Mouse (Mus musculus) hindbrain, embryonic 10.5 days (tissue): ENCODE data around the gene Tcf7l2. TPM values are rescaled to one million over a fixed set of nuclear protein-coding genes. Genes with fewer than 3 reads are reported as not detected.
A peak's percentile ranks its signal among the peaks of the same experiment; 100 is the strongest.

Source experiments
- DNase-seq: peaks from one replicate; pipeline ENCODE4 v3.0.0-alpha.2; 2017; ENCODE audit warnings: low spot score
- H3K27ac ChIP-seq: fragments of 300-500 bp; sonication (generic); 2 replicates; pipeline ENCODE4 v1.5.1; 2016; ENCODE audit warnings: mild to moderate bottlenecking, moderate library complexity
- H3K27me3 ChIP-seq: fragments of 300-500 bp; sonication (generic); 2 replicates; pipeline ENCODE4 v1.6.1; 2016; ENCODE audit warnings: mild to moderate bottlenecking; ENCODE audit not compliant: poor library complexity, insufficient read depth, severe bottlenecking
- H3K36me3 ChIP-seq: fragments of 300-500 bp; sonication (generic); 2 replicates; pipeline ENCODE4 v1.6.1; 2016; ENCODE audit warnings: mild to moderate bottlenecking, moderate library complexity
- H3K4me1 ChIP-seq: fragments of 300-500 bp; sonication (generic); replicated peaks from 2 replicates; pipeline ENCODE4 v1.6.1; 2016; ENCODE audit warnings: mild to moderate bottlenecking
- H3K4me3 ChIP-seq: fragments of 300-500 bp; sonication (generic); 2 replicates; pipeline ENCODE4 v1.5.1; 2016; ENCODE audit warnings: mild to moderate bottlenecking, moderate library complexity
- H3K9me3 ChIP-seq: fragments of 300-500 bp; sonication (generic); 2 replicates; pipeline ENCODE4 v1.6.1; 2016; ENCODE audit warnings: mild to moderate bottlenecking, moderate library complexity
- WGBS: fragments of 180-500 bp; shearing (Covaris S2); methylation state at CpG from one replicate; pipeline ENCODE4 v1.1.7; 2016; 5-methylcytosine and 5-hydroxymethylcytosine counted together
- polyA plus RNA-seq: library from polyadenylated mRNA; unstranded; fragments of >200 nt; fragmentation: Nextera tagmentation; extraction: Ambion mirVana; gene quantifications from 2 replicates; pipeline ENCODE4 v1.2.1, GENCODE M21; 2016

Gene Tcf7l2
- polyA plus RNA-seq, 1 experiment from 2014 or later, result 58.6 TPM

GRCm38 (mm10) chr19:55710841-55711240, 30.8 kb upstream of the Tcf7l2 start:
- no peaks in the 10 kb centered on the region for H3K36me3 ChIP-seq
- peaks cover 11% of the 10 kb centered on the region for H3K4me1 ChIP-seq
- WGBS, result 85% methylated on average over 5 of the region's 5 CpGs
- no peak overlapping the region for H3K27ac ChIP-seq
- no peaks in the 10 kb centered on the region for H3K9me3 ChIP-seq
- DNase-seq, result no peak
- no peaks in the 10 kb centered on the region for H3K27me3 ChIP-seq
- no peak overlapping the region for H3K4me3 ChIP-seq

- DNase-seq, result no peak
Measured at GRCm38 (mm10) chr19:55711701-55712100, 29.9 kb upstream of the Tcf7l2 start.

GRCm38 (mm10) chr19:55712678-55713077, 28.9 kb upstream of the Tcf7l2 start:
- 87% methylated on average over 2 of the region's 2 CpGs for WGBS
- Histone ChIP-seq H3K9me3 (no peaks in the 10 kb centered on the region), H3K27ac (no peak overlapping the region), H3K36me3 (no peaks in the 10 kb centered on the region), H3K4me1 (peaks cover 11% of the 10 kb centered on the region), H3K27me3 (no peaks in the 10 kb centered on the region), H3K4me3 (no peak overlapping the region)
- DNase-seq, result no peak

More at GRCm38 (mm10) chr19:55711701-55712100, 29.9 kb upstream of the Tcf7l2 start:
- H3K4me1 ChIP-seq, result peaks cover 11% of the 10 kb centered on the region
- 92% methylated on average over 5 of the region's 5 CpGs for WGBS
- H3K9me3 ChIP-seq, result no peaks in the 10 kb centered on the region
- no peaks in the 10 kb centered on the region for H3K27me3 ChIP-seq
- H3K27ac ChIP-seq, result no peak overlapping the region
- no peak overlapping the region for H3K4me3 ChIP-seq
- no peaks in the 10 kb centered on the region for H3K36me3 ChIP-seq

DNA sequence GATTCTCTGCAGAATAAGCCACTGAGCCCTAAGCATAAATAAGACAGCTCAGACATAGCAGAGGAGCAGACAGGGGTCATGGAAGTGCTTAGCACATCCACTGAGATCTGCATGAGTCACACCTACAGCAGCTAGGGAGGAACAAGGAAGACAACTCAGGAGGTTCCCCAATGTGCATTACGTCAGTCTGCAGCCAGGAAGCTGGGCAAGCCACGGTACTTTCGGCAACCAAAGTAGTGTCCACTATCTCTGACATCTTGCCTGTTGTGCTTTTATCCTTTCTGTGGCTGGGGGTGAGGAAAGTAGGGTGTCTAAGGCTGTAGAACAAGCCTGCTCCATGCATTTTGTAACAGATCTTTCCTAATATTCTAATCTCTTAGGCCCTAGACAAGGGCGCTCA, 27.6 kb upstream of the Tcf7l2 start:
- Histone ChIP-seq H3K27me3 (no peaks in the 10 kb centered on the region), H3K27ac (no peak overlapping the region), H3K9me3 (no peaks in the 10 kb centered on the region), H3K4me1 (peaks cover 9% of the 10 kb centered on the region), H3K36me3 (no peaks in the 10 kb centered on the region), H3K4me3 (no peak overlapping the region)
- no peak for DNase-seq
- WGBS, result 83% methylated on average over 4 of the region's 4 CpGs

GRCm38 (mm10) chr19:55714665-55715064, 27.0 kb upstream of the Tcf7l2 start:
- no peak for DNase-seq
- 55% methylated on average over 3 of the region's 3 CpGs for WGBS

DNA sequence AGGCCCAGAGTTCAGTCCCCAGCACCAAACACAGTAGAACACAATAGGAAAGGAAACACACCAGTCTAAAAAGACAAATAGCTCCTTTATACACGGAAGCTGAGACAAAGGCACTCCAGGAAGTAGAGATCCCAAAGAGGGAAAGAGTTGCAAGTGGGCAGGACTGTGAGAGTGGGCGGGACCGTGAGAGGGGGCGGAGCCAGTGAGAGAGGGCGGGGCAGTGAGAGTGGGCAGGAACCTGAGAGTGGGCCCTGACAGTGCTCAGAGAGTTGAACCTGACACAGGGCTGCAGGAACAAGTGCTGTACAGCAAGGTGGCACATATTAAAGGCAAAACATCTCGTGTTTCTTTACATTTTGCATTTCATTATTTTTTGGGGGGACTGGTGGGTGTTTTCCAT, 22.5 kb upstream of the Tcf7l2 start:
- Histone ChIP-seq H3K9me3 (no peaks in the 10 kb centered on the region), H3K4me3 (no peak overlapping the region), H3K36me3 (no peaks in the 10 kb centered on the region), H3K4me1 (peaks cover 11% of the 10 kb centered on the region), H3K27ac (no peak overlapping the region), H3K27me3 (no peaks in the 10 kb centered on the region)
- no peak for DNase-seq
- WGBS, result 72% methylated on average over 6 of the region's 6 CpGs

More at GRCm38 (mm10) chr19:55714665-55715064, 27.0 kb upstream of the Tcf7l2 start:
- H3K27me3 ChIP-seq, result no peaks in the 10 kb centered on the region
- no peaks in the 10 kb centered on the region for H3K9me3 ChIP-seq
- H3K4me3 ChIP-seq, result no peak overlapping the region
- no peak overlapping the region for H3K27ac ChIP-seq
- peaks cover 9% of the 10 kb centered on the region for H3K4me1 ChIP-seq
- no peaks in the 10 kb centered on the region for H3K36me3 ChIP-seq

GRCm38 (mm10) chr19:55719524-55720408, 21.9 kb upstream of the Tcf7l2 start:
- no peaks in the 10 kb centered on the region for H3K36me3 ChIP-seq
- no peaks in the 10 kb centered on the region for H3K27me3 ChIP-seq
- whole genome bisulfite sequencing, result 86% methylated on average over 20 of the region's 20 CpGs
- H3K27ac ChIP-seq, result no peak overlapping the region
- H3K4me3 ChIP-seq, result no peak overlapping the region
- DNase-seq, result no peak
- H3K4me1 ChIP-seq, result peaks cover 7% of the 10 kb centered on the region
- H3K9me3 ChIP-seq, result no peaks in the 10 kb centered on the region

DNA sequence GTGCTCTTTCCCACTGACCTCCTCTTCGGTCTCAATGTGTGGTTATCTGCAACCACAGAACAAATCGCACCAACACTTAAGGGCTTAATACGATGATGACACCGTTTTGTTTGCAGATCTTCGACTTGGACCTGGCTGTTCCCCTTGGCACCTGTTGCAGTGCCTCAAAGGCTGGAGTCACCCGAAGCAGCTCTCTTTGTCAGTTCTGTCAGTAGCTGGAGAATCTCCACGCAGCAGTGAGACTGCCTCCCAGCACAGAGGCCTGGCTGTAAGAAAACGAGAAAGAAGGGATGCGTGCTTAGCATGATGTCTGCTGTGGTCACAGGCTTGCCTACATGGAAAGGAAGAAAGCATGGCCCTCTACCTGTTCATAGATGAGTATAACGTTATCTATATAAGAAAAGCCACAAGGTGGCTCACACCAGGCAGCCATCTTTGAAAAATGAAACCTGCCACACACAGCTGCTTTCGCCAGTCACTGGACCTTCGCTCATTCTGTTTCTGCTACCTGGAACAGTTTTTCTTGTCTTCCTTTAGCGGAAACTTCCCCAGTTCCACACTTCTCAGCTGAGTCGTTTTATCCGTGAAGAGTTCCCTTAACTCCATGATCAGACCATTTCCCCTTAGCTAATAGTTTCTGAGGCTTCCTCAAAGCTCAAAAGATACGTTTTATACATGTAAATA, 21.1 kb upstream of the Tcf7l2 start:
- no peak overlapping the region for H3K27ac ChIP-seq
- H3K4me1 ChIP-seq, result peaks cover 5% of the 10 kb centered on the region
- 80% methylated on average over 16 of the region's 16 CpGs for WGBS
- no peak for DNase-seq
- no peaks in the 10 kb centered on the region for H3K27me3 ChIP-seq
- no peaks in the 10 kb centered on the region for H3K36me3 ChIP-seq
- H3K4me3 ChIP-seq, result no peak overlapping the region
- no peaks in the 10 kb centered on the region for H3K9me3 ChIP-seq

DNA sequence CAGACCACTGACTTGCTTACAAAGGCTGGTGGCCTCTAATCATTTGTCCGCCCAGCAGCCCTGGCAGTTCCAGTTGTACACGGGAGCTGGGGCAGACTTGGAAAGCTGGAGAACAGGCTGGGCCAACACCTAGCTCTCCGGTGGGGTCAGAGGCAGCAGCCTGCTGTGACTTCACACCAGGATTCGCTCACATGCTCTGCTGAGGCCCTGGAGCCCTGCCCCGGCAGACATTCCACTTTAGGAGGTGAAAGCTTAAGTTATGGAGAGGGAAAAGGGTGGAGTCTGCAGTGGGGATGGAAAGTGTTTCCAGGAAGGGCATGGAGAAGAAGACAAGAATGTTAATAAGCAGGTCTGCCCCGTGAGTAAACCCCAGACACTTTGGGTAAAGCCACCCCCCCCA, 19.2 kb upstream of the Tcf7l2 start:
- WGBS, result 32% methylated on average over 6 of the region's 6 CpGs

DNA sequence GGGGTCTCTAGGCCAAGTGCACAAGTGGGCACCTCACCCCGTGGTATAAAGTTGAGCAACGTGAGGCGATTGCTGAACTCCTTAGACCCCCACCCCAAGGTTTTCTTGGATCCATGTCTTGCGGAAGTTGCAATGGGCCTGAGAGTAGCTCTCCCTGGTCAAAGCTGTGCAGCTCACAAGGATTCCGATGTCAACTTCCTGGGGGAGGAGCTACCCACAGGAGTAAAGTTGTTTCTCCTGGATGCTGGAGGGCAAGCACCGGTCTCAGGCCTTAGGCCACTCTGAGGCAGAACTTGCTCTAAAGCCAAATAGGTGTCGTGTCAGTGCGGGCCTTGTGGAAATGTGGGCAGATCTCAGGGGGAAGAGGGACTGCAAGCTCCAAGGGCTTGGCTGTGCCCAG, 12.2 kb upstream of the Tcf7l2 start:
- no peaks in the 10 kb centered on the region for H3K36me3 ChIP-seq
- no peak overlapping the region for H3K4me3 ChIP-seq
- no peaks in the 10 kb centered on the region for H3K9me3 ChIP-seq
- H3K27ac ChIP-seq, result no peak overlapping the region
- DNase-seq, result no peak
- 80% methylated on average over 8 of the region's 8 CpGs for WGBS
- no peaks in the 10 kb centered on the region; the same call in 1 of the 2 replicates for H3K27me3 ChIP-seq
- peaks cover 10% of the 10 kb centered on the region; the same call in 1 of the 2 replicates for H3K4me1 ChIP-seq

More for the DNA sequence above, 19.2 kb upstream of the Tcf7l2 start:
- Histone ChIP-seq H3K27me3 (no peaks in the 10 kb centered on the region), H3K4me3 (no peak overlapping the region), H3K4me1 (peaks cover 5% of the 10 kb centered on the region), H3K9me3 (no peaks in the 10 kb centered on the region), H3K36me3 (no peaks in the 10 kb centered on the region), H3K27ac (no peak overlapping the region; the same call in 1 of the 2 replicates)
- DNase-seq, result no peak

DNA sequence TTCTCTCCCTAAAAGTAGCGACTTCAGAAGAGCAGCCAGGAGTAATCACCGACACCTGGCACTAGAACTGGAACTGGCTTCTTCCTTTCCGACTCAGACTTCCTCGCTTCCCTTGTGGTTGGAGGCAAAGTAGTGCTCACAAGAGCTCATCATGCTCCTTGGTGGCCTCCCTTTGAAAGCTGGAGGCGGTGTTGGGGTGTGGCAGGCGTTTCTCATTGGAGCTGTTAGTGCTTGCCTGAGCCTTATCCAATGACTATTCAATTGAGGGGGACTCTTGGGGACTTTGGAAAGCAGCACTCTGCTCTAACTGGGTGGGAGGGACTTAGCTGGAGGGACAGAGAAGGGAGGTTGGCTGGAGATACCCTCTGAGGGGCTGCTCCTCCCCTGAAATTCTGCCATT, 9.1 kb upstream of the Tcf7l2 start:
- Histone ChIP-seq H3K36me3 (no peaks in the 10 kb centered on the region), H3K4me1 (peaks cover 10% of the 10 kb centered on the region; the same call in 1 of the 2 replicates), H3K9me3 (no peaks in the 10 kb centered on the region), H3K4me3 (no peak overlapping the region), H3K27me3 (no peaks in the 10 kb centered on the region; the same call in 1 of the 2 replicates), H3K27ac (0 out of 2 replicates have a peak overlapping the region, but pooled peaks have one; percentile 16)
- 51% methylated on average over 6 of the region's 6 CpGs for WGBS
- no peak for DNase-seq

DNA sequence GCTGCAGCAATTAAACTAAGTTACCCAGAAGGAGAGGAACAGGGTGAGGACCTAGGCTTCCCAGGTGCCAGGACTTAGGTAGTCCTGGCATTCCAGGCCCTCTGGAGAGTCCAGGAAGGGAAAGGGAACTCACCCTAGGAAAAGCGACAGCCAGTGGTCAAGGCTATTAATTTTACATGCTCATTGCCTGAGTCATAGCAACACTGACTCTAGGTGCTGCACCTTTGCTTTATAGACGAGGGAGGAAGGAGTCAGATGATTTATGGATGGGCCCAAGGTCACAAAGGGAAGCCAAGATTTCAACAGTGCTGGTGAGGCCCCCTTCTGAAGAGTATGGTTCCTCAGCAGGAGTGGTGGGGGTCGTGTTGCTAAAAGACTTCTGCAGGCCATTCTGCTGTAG, 8.6 kb upstream of the Tcf7l2 start:
- Histone ChIP-seq H3K9me3 (no peaks in the 10 kb centered on the region), H3K27me3 (no peaks in the 10 kb centered on the region; the same call in 1 of the 2 replicates), H3K27ac (no peak overlapping the region), H3K4me3 (no peak overlapping the region), H3K4me1 (peaks cover 10% of the 10 kb centered on the region; the same call in 1 of the 2 replicates), H3K36me3 (no peaks in the 10 kb centered on the region)
- 60% methylated on average over 3 of the region's 3 CpGs for WGBS
- DNase-seq, result no peak

DNA sequence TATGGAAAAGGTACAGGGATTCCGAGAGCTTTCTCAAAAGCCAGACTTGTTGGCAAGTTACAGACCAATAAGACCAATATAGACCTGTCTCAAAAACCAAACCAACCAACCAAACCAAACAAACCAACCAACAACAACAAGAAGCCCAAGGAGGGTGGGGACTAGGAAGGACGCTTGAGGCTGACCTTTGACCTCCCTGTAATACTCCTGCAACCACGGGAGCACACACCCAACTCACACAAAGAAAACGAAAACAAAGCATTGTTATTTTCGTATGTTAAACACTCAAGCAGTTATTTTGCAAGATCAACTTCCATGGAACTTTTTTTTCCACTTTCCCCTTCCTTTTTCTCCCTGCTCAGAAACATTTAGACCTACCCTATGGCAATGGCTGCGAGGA, 5.6 kb upstream of the Tcf7l2 start:
- H3K4me1 ChIP-seq, result peaks cover 24% of the 10 kb centered on the region
- H3K27ac ChIP-seq, result no peak overlapping the region
- no peaks in the 10 kb centered on the region for H3K36me3 ChIP-seq
- DNase-seq, result no peak
- no peaks in the 10 kb centered on the region for H3K27me3 ChIP-seq
- 47% methylated on average over 6 of the region's 6 CpGs for WGBS
- no peaks in the 10 kb centered on the region for H3K9me3 ChIP-seq
- H3K4me3 ChIP-seq, result no peak overlapping the region
